Mouse (Mus musculus): ENCODE data around the gene Fgf14. TPM values are rescaled to one million over a fixed set of nuclear protein-coding genes. Genes with fewer than 3 reads are reported as not detected.

Gene Fgf14
- polyA plus RNA-seq, 1 experiment from 2014 or later: not detected

DNA sequence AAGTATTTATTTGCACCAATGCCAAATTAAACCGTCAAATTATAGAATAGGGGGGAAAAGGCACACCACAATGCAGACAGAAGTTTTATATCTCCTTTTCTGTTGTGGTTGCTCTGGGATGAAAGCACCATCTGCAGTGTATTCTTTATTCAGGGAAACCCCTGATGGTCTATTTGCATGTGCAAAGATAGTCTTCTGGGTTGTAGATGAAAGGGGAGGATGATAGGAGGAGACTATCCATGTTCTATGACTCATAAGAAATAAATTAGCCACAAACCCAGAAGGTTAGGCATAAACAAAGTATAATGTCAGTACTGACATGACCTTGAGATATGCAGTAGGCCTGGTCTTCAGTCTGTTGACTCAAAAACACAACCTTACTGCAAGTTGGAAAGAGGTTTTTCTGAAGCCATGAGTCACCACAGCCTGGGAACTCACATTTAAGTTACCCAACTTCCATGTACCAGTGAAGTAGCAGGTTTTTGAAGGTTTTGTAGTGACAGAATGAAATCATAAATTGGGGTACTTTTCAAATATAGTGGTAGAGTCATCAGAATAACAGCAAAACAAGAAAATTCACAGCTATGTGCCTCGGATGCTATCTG, 686.2 kb downstream of the Fgf14 start:
- H3K4me3 ChIP-seq (ENCODE audit: low read depth, low read length): no peak overlapping the region
- no peak overlapping the region for H3K9ac ChIP-seq (ENCODE audit: low read length)
- no peaks in the 10 kb centered on the region for H3K27me3 ChIP-seq (ENCODE audit: control insufficient read depth, insufficient read depth, low read length)
- no peak overlapping the region for H3K4me2 ChIP-seq (ENCODE audit: low read depth, severe bottlenecking)
- ATAC-seq (ENCODE audit: insufficient number of reproducible peaks, low FRiP score, low TSS enrichment, low read depth) (no peak), DNase-seq (ENCODE audit: low spot score) (no peak)
- H3K27ac ChIP-seq (replicated peaks; ENCODE audit: low read depth, low read length): no peak overlapping the region
- no peaks in the 10 kb centered on the region for H3K9me3 ChIP-seq (ENCODE audit: control insufficient read depth, low read length)
- WGBS: 76% methylated on average over 2 of the region's 2 CpGs
- no peaks in the 10 kb centered on the region for H3K36me3 ChIP-seq (ENCODE audit: control insufficient read depth, insufficient read depth, low read length)
- H3K4me1 ChIP-seq (ENCODE audit: control insufficient read depth, insufficient read depth, low read length): no peaks in the 10 kb centered on the region

DNA sequence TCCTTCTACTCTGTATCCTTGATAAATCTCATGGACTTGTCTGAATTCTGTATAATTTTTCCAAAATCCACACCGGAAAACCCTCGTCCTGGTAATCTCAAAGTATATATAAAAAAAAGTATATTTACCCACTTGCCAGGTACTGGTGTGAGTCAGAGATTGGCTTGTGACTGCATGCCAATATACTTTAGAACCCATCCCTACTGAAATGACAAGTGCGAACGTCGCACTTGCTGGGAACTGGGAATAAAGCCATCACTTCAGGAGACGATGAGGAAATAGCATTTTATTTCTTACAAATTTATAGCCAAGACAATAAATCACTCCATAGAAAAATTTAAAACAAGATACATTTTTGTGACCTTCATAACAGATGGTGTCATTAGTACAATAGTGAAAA, 708.9 kb downstream of the Fgf14 start:
- H3K27ac ChIP-seq (replicated peaks; ENCODE audit: low read depth, low read length): no peak overlapping the region
- H3K9me3 ChIP-seq (ENCODE audit: control insufficient read depth, low read length): no peaks in the 10 kb centered on the region
- H3K27me3 ChIP-seq (ENCODE audit: control insufficient read depth, insufficient read depth, low read length): no peaks in the 10 kb centered on the region
- DNase-seq (ENCODE audit: low spot score) (no peak), ATAC-seq (ENCODE audit: insufficient number of reproducible peaks, low FRiP score, low TSS enrichment, low read depth) (no peak)
- no peak overlapping the region for H3K4me3 ChIP-seq (ENCODE audit: low read depth, low read length)
- H3K4me2 ChIP-seq (ENCODE audit: low read depth, severe bottlenecking): no peak overlapping the region
- no peak overlapping the region for H3K9ac ChIP-seq (ENCODE audit: low read length)
- no peaks in the 10 kb centered on the region for H3K36me3 ChIP-seq (ENCODE audit: control insufficient read depth, insufficient read depth, low read length)
- 86% methylated on average over 6 of the region's 6 CpGs for WGBS
- H3K4me1 ChIP-seq (ENCODE audit: control insufficient read depth, insufficient read depth, low read length): no peaks in the 10 kb centered on the region

GRCm38 (mm10) chr14:123966531-123966930, 710.4 kb downstream of the Fgf14 start:
- Histone ChIP-seq H3K27me3 (ENCODE audit: control insufficient read depth, insufficient read depth, low read length) (no peaks in the 10 kb centered on the region), H3K4me3 (ENCODE audit: low read depth, low read length) (no peak overlapping the region), H3K27ac (replicated peaks; ENCODE audit: low read depth, low read length) (no peak overlapping the region), H3K9me3 (ENCODE audit: control insufficient read depth, low read length) (no peaks in the 10 kb centered on the region), H3K36me3 (ENCODE audit: control insufficient read depth, insufficient read depth, low read length) (no peaks in the 10 kb centered on the region), H3K4me2 (ENCODE audit: low read depth, severe bottlenecking) (no peak overlapping the region), H3K4me1 (ENCODE audit: control insufficient read depth, insufficient read depth, low read length) (no peaks in the 10 kb centered on the region), H3K9ac (ENCODE audit: low read length) (no peak overlapping the region)
- no peak for ATAC-seq (ENCODE audit: insufficient number of reproducible peaks, low FRiP score, low TSS enrichment, low read depth)
- no peak for DNase-seq (ENCODE audit: low spot score)
- WGBS: 77% methylated on average over 2 of the region's 2 CpGs
